Mouse (Mus musculus) midbrain, embryonic 14.5 days (tissue): ENCODE results near the gene Scfd1. TPM values are rescaled to one million over a fixed set of nuclear protein-coding genes. Genes with fewer than 3 reads are reported as not detected.

Experiments used
- ATAC-seq: fragments of 200-750 bp; cut with Nextera tagmentation; 2 replicates; pipeline ENCODE4 v1.8.0; 2017; ENCODE audit warnings: moderate number of reproducible peaks, moderate library complexity; ENCODE audit not compliant: low FRiP score, low TSS enrichment
- DNase-seq: peaks from one replicate; pipeline ENCODE4 v3.0.0-alpha.2; 2015
- H3K27ac ChIP-seq: fragments of 300-500 bp; sonication (generic); replicated peaks from 2 replicates; pipeline ENCODE4 v1.5.1; 2014; ENCODE audit warnings: mild to moderate bottlenecking, low read depth, low read length, moderate library complexity
- H3K27me3 ChIP-seq: fragments of 300-500 bp; sonication (generic); 2 replicates; pipeline ENCODE4 v1.6.1; 2014; ENCODE audit warnings: low read length, control low read depth, mixed read lengths; ENCODE audit not compliant: control insufficient read depth, insufficient read depth
- H3K36me3 ChIP-seq: fragments of 300-500 bp; sonication (generic); 2 replicates; pipeline ENCODE4 v1.6.1; 2014; ENCODE audit warnings: low read length, control low read depth; ENCODE audit not compliant: control insufficient read depth, insufficient read depth
- H3K4me1 ChIP-seq: fragments of 300-500 bp; sonication (generic); 2 replicates; pipeline ENCODE4 v1.6.1; 2014; ENCODE audit warnings: mild to moderate bottlenecking, antibody characterized with exemption, low read length, control low read depth; ENCODE audit not compliant: control insufficient read depth, insufficient read depth
- H3K4me2 ChIP-seq: fragments of 300-500 bp; sonication (generic); 2 replicates; pipeline ENCODE4 v1.6.1; 2014; ENCODE audit warnings: mild to moderate bottlenecking, low read length, moderate library complexity
- H3K4me3 ChIP-seq: fragments of 300-500 bp; sonication (generic); replicated peaks from 2 replicates; pipeline ENCODE4 v1.5.1; 2014; ENCODE audit warnings: low read depth, low read length
- H3K9ac ChIP-seq: fragments of 300-500 bp; sonication (generic); replicated peaks from 2 replicates; pipeline ENCODE4 v1.6.1; 2014; ENCODE audit warnings: mild to moderate bottlenecking, low read length, moderate library complexity
- H3K9me3 ChIP-seq: fragments of 300-500 bp; sonication (generic); 2 replicates; pipeline ENCODE4 v1.6.1; 2016; ENCODE audit warnings: low read length, control low read depth, mixed read lengths; ENCODE audit not compliant: control insufficient read depth
- WGBS: fragments of 180-500 bp; shearing (Covaris S2); extraction: QIAGEN DNeasy Blood & Tissue Kit; methylation state at CpG from one replicate; pipeline ENCODE4 v1.1.7; 2014; 5-methylcytosine and 5-hydroxymethylcytosine counted together
- polyA plus RNA-seq: library from polyadenylated mRNA; unstranded; fragments of >200 nt; fragmentation: Nextera tagmentation; extraction: Ambion mirVana; gene quantifications from 2 replicates; pipeline ENCODE4 v1.2.1, GENCODE M21; 2014

Scfd1 gene
- polyA plus RNA-seq, 1 experiment from 2014 or later = 76.5 TPM

DNA sequence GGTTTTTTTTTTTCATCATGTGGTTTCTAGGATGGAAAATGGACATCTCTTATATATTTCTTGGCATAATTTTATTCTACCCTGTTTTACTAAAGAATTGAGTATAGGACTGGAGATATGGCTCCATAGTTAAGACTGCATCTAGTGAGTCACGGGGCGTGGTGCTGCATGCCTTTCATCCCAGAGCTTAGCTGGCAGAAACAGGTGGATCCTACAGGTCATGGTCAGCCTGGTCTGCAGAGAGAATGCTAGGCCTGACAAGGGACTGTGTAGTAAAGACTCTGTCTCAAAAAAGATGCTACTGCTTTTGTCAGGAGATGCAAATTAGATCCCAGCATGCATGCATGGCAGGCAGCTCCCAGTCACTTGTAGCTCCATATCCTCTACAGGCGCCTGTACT, 8.8 kb upstream of the Scfd1 start:
- 97% methylated on average over 3 of the region's 3 CpGs for WGBS
- no peak for DNase-seq
- H3K4me3 ChIP-seq = no peak overlapping the region
- H3K4me2 ChIP-seq = no peak overlapping the region
- H3K9ac ChIP-seq = no peak overlapping the region
- H3K27ac ChIP-seq = no peak overlapping the region
- H3K36me3 ChIP-seq = peaks cover 72% of the 10 kb centered on the region
- no peaks in the 10 kb centered on the region for H3K9me3 ChIP-seq
- no peak for ATAC-seq
- no peaks in the 10 kb centered on the region for H3K27me3 ChIP-seq
- no peaks in the 10 kb centered on the region for H3K4me1 ChIP-seq

DNA sequence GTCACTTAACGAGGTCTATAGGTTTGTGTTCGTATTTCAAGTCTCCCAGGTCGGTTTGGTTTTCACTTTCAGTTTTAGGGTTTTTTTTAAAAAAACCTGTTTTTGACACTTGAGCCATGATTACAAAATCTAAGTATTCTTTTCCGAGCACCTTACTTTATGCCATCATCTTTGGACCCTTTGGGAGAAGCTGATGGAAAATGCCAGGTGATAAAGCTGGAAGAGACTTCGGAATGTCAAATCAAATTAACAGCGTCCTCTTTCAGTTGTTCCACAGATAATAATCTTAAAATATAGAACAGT, 529 bp downstream of the Scfd1 start:
- Histone ChIP-seq H3K27ac (peak overlapping the region; percentile 86), H3K4me1 (no peaks in the 10 kb centered on the region), H3K27me3 (no peaks in the 10 kb centered on the region), H3K9ac (peak overlapping the region; percentile 84), H3K9me3 (no peaks in the 10 kb centered on the region), H3K36me3 (peaks cover 16% of the 10 kb centered on the region), H3K4me2 (peak overlapping the region; percentile 76), H3K4me3 (peak overlapping the region; percentile 78)
- DNase-seq (no peak), ATAC-seq (no peak)
- 23% methylated on average over 6 of the region's 6 CpGs for WGBS

DNA sequence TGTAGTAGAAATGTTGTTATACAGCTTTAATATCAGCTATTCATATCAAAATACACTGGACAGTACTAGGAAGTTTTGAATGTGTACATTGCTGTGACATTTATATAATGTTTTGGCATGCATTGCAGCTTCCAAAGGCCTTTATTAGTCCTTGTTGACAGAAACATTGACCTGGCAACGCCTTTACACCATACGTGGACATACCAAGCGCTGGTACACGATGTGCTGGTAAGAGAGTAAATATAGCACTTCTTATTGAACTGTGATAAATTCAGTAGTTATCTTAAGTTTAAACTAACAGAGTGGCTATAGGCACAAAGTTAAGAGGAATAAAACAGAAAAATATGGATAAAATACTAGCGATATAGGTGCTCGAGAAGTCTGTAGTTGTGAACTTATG, 22.6 kb downstream of the Scfd1 start:
- Histone ChIP-seq H3K27ac (no peak overlapping the region), H3K9ac (no peak overlapping the region), H3K36me3 (peaks cover 47% of the 10 kb centered on the region), H3K4me1 (no peaks in the 10 kb centered on the region), H3K9me3 (no peaks in the 10 kb centered on the region), H3K27me3 (no peaks in the 10 kb centered on the region), H3K4me3 (no peak overlapping the region), H3K4me2 (no peak overlapping the region)
- ATAC-seq (no peak), DNase-seq (no peak)
- WGBS = 98% methylated on average over 6 of the region's 6 CpGs

DNA sequence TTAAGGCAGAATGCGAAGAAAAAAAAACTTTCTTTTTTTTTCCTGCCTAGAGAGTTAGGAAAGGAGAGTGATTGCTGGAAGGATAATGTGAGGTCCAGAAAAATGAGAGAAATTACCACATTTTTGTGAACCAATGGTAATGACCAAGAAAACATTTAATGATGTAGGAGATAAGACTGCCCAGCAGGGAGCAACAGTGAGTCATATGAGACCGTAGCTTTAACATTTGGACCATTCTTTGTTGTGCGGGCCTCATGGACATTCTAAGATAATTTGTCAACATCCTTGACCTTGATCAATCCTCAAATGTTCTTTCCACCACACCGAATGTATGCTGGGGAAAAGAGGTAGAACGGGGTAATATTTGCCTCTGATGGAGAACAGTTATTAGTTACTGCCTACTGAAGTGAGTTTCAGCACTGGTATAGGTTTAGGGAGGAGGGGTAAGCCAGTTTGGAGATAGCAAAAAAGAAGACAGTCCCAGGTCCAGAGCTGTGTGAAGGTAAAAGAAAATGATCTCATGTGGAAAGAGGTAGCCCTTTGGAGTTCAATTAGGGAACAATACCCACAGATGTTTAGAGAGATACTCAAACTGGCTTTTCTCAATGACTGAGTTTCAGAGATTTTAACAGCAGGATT, 24.9 kb downstream of the Scfd1 start:
- no peaks in the 10 kb centered on the region for H3K9me3 ChIP-seq
- 72% methylated on average over 5 of the region's 5 CpGs for WGBS
- no peaks in the 10 kb centered on the region for H3K27me3 ChIP-seq
- no peaks in the 10 kb centered on the region for H3K4me1 ChIP-seq
- no peak overlapping the region for H3K4me3 ChIP-seq
- ATAC-seq (no peak), DNase-seq (peak; percentile 76)
- H3K36me3 ChIP-seq = peaks cover 37% of the 10 kb centered on the region
- H3K27ac ChIP-seq = no peak overlapping the region
- no peak overlapping the region for H3K9ac ChIP-seq
- no peak overlapping the region for H3K4me2 ChIP-seq

DNA sequence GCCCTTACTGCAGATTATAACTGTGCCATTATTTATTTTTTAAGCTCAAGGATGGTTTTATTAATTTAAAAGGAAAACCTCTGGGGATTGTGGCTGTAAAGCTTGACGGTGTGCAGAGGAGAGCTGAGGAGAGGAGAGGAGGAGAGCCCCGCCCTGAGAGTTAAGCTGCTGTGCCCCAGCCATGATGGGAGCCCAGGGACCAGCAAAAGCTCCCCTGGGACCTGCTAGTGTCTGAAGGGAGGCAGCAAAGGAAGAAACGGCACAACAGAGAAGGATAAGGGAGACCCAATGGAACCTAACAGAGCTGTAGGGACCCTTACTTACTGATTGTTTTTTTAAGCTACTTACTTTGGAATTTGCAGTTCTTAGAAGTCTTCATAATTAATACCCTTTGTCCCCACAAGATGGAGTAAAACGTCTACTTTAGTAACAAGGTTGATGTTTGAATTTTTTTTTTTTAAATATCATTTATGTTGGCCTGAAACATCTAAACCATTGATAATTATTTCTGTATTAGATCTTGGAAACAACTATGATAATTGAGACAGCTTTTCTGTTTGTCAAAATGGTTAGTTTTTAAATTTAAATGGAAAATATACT, 26.8 kb downstream of the Scfd1 start:
- H3K27ac ChIP-seq = no peak overlapping the region
- no peaks in the 10 kb centered on the region for H3K4me1 ChIP-seq
- 65% methylated on average over 4 of the region's 4 CpGs for WGBS
- no peaks in the 10 kb centered on the region for H3K27me3 ChIP-seq
- DNase-seq (peak; percentile 43), ATAC-seq (no peak)
- H3K9me3 ChIP-seq = no peaks in the 10 kb centered on the region
- H3K4me3 ChIP-seq = no peak overlapping the region
- H3K4me2 ChIP-seq = no peak overlapping the region
- peaks cover 41% of the 10 kb centered on the region for H3K36me3 ChIP-seq
- H3K9ac ChIP-seq = no peak overlapping the region

DNA sequence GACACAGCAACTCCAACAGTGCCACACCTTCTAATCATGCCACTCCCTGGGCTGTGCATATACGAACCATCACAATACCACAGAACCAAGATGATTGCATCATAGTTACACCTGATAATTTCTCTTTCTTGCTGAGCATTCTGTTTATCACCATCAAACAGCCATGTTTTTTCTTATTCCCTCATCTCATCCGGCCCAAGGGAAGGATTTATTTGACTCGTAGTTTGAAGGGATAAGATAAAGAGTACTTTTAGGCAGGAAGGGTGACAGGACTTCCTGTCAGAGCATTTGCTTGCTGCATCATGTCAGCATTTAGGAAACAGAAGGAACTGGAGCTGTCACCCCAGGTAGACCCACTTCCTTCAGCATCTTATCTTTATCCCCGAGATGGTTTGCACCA, 34.1 kb downstream of the Scfd1 start:
- no peak for DNase-seq
- ATAC-seq = no peak
- H3K27me3 ChIP-seq = no peaks in the 10 kb centered on the region
- H3K4me2 ChIP-seq = no peak overlapping the region
- WGBS = 91% methylated on average over 4 of the region's 4 CpGs
- H3K36me3 ChIP-seq = peaks cover 41% of the 10 kb centered on the region
- no peak overlapping the region for H3K9ac ChIP-seq
- H3K9me3 ChIP-seq = no peaks in the 10 kb centered on the region
- no peak overlapping the region for H3K27ac ChIP-seq
- H3K4me1 ChIP-seq = no peaks in the 10 kb centered on the region
- H3K4me3 ChIP-seq = no peak overlapping the region

DNA sequence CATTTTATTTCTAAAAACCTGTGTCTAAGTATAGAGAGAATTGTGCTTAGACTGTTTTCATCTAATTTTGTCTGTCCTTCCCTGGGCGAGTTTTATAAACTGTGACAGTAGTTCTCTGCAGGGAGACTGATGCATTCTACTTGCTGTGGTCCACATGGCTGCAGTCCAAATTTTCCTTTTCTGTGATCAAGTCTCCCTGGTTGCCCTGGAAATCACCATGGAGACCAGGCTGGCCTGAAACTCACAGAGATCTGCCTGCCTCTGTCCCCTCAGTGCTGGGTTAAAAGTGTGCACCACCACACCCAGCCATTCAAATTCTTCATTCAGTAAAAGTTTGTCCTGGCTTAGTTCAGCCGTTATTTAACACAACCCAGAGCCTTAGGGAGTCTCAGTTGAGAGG, 60.2 kb downstream of the Scfd1 start:
- Histone ChIP-seq H3K36me3 (peaks cover 54% of the 10 kb centered on the region), H3K9me3 (no peaks in the 10 kb centered on the region), H3K4me3 (no peak overlapping the region), H3K27ac (no peak overlapping the region), H3K4me2 (no peak overlapping the region), H3K27me3 (no peaks in the 10 kb centered on the region), H3K4me1 (no peaks in the 10 kb centered on the region), H3K9ac (no peak overlapping the region)
- no peak for ATAC-seq
- peak; percentile 3 for DNase-seq
- WGBS = 84% methylated on average over 2 of the region's 2 CpGs

DNA sequence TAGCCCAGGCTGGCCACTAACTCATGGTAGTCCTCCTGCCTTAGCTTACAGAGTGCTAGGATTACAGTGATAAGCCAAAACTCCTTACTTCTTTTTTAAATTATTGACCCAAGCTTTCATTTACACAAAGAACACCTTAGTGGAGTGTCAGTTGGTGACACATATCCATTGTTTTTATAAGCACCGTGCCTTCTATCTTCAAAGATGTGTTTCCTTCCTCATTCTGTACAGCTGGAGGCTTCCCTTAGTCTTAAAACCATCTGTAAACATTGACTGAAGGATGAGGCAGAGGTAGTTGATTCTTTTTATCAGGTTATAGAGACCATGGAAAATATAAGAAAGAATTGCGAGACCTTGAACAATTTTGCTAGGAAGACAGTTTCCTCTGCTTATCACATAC, 61.0 kb downstream of the Scfd1 start:
- 96% methylated on average over 2 of the region's 2 CpGs for WGBS
- DNase-seq (no peak), ATAC-seq (no peak)
- Histone ChIP-seq H3K4me1 (no peaks in the 10 kb centered on the region), H3K27ac (no peak overlapping the region), H3K4me3 (no peak overlapping the region), H3K9ac (no peak overlapping the region), H3K9me3 (no peaks in the 10 kb centered on the region), H3K27me3 (no peaks in the 10 kb centered on the region), H3K4me2 (no peak overlapping the region), H3K36me3 (peaks cover 50% of the 10 kb centered on the region)

DNA sequence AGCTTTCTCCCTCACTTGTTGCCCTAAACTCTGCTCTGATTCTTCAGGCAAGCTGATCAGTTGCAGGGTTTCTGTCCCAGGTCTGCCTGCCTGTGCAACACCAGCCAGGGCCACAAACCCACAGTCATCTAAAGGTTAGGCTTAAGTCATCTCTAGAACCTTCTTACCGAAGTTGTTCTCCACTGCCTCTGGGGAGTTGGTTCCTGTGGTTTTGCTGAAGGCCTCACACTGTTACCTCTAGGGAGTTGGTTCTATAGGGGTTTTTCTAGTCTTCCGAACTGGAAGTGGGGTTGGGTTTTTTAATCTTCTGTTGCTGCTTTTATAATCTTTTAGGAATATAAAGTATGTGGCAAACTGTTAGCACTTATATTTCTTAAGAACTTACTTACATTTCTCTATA, 72.0 kb downstream of the Scfd1 start:
- no peak overlapping the region for H3K27ac ChIP-seq
- H3K9me3 ChIP-seq = no peaks in the 10 kb centered on the region
- H3K9ac ChIP-seq = no peak overlapping the region
- DNase-seq (no peak), ATAC-seq (no peak)
- peaks cover 50% of the 10 kb centered on the region for H3K36me3 ChIP-seq
- no peak overlapping the region for H3K4me2 ChIP-seq
- H3K4me3 ChIP-seq = no peak overlapping the region
- no peaks in the 10 kb centered on the region for H3K27me3 ChIP-seq
- 92% methylated on average over 2 of the region's 2 CpGs for WGBS
- no peaks in the 10 kb centered on the region for H3K4me1 ChIP-seq
